Mouse (Mus musculus): ENCODE results near the gene Gramd4.

DNA sequence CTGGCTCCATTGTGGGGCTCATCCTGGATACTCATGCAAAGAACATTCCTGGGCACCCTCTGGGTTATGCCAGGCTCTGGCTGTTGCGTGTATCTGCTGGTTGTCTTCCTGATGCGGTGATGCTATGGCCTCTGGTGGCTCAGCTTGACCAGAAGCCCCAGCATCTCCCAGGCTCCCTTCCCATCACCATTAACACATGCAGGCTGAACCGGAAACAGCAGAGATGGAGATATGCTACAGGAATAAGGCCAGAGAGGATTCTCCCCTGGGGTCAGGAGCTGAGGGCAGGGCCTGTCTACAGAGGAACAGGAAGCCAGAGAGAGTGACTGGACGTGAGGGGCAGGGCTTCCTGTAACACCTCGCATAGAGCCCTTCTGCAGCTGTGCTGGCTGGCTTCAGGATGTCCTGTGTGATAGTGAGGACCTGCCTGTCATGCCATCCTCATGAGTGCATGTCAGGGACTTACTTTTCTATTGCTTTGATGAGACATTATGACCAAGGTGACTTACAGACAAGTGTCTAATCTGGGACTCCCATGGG, 1.2 kb upstream of the Gramd4 start:
- TF ChIP-seq TAL1 (IDR thresholded peaks at IDR 0.05; ENCODE audit: low read length) = no peak
- TF ChIP-seq GATA1 (IDR thresholded peaks at IDR 0.05; ENCODE audit: low read length) = no peak
